Mouse (Mus musculus): ENCODE data around the gene Mtfr2.

GRCm38 (mm10) chr10:20398224-20398623 lies 50.7 kb downstream of the Mtfr2 start:
- TF ChIP-seq CHD2 (IDR thresholded peaks at IDR 0.05; ENCODE audit: low read length) (no peak), CTCF (IDR thresholded peaks at IDR 0.05 in 2 of 3, conservative IDR thresholded peaks at IDR 0.05 in 1 of 3; ENCODE audit: control insufficient read depth in 1 of 3, insufficient read depth in 1 of 3, low read depth in 2 of 3, low read length in 3 of 3, poor library complexity in 1 of 3, severe bottlenecking in 1 of 3) (no peak), E2F4 (IDR thresholded peaks at IDR 0.05; ENCODE audit: borderline replicate concordance, low read depth, low read length) (no peak), POLR2A (IDR thresholded peaks at IDR 0.05; ENCODE audit: control insufficient read depth in 1 of 2, insufficient read depth in 1 of 2, low read depth in 1 of 2, low read length in 2 of 2, poor library complexity in 1 of 2) (no peak)
